Mouse (Mus musculus): ENCODE measurements around the gene Fam166b.

DNA sequence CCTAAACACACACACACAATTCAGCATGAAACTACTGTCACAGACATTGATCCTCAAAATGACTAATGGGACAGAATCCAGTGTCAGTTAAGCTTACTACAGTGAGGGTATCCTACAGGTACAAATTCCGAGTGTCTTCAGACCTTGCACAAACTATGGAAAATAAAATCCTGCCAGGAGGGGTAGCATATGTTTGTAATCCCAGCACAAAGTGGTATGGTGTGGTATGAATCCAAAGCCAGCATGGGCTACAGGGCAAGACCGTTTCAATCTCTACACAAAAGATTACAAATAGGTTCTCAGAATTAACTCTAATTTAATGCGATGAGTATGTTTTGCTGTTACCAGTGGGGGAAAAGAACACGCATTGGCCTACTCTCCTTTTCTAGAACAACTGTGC lies 12.7 kb upstream of the Fam166b start, which contains the start of gene Tesk1:
- TF ChIP-seq POLR2A (IDR thresholded peaks at IDR 0.05; ENCODE audit: borderline replicate concordance, low read depth, low read length), result no peak
- no peak for TF ChIP-seq CTCF (IDR thresholded peaks at IDR 0.05; ENCODE audit: low read depth, low read length)
